ENCODE assay signal across 21 mouse cellular contexts in the genomic region with DNA sequence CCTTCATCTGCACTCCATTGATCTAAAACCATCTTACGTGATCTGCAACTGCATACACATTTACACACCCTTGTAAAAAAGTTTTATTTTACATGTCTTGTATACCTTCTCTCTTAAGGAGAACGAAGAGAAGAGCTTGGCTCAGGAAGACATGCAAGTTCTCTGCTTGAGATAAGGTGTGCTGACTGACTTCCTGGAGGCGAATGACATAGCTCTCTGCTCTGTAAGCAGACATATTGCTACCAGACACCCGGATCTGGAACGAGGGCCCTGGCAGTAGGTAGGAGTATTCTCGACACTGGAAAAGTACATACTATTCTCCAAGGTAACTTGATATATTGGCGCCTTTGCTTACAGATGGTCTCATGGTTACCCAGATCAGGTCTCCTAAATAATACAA. TPM values are rescaled to one million over a fixed set of nuclear protein-coding genes. Genes with fewer than 3 reads are reported as not detected.
A peak's percentile ranks its signal among the peaks of the same experiment; 100 is the strongest.
DNase-seq lines count a peak whose midpoint lies in the region; ATAC-seq and TF ChIP-seq lines count a peak whose summit lies in the region.
"Had no signal": no experiment of that assay in that cellular context is flagged by ENCODE, and none has a peak within 500 bp of the region (broad histone marks: within the 10 kb centered on the region; RNA-seq: fewer than 3 reads in every experiment).

No protein-coding gene starts in this region.

- peaks cover 2% of the 10 kb centered on the region; the same call in 1 of the 2 replicates for H3K79me2 ChIP-seq in MEL (ENCODE audit: control insufficient read depth, insufficient read depth, low read length, poor library complexity)

- H3K27me3 ChIP-seq in heart, embryonic 10.5 days (ENCODE audit: insufficient read depth, poor library complexity, severe bottlenecking): no peaks in the 10 kb centered on the region
- H3K27me3 ChIP-seq in MEL (ENCODE audit: control insufficient read depth in 1 of 2, insufficient read depth in 2 of 2, low read length in 2 of 2): no peaks in the 10 kb centered on the region
- H3K27me3 ChIP-seq: forebrain, embryonic 13.5 days; hindbrain, embryonic 12.5 days; hindbrain, embryonic 15.5 days had no signal

- no peak overlapping the region for H3K27ac ChIP-seq in heart, embryonic 10.5 days
- peak overlapping the region; percentile 24; the same call in 1 of the 2 replicates for H3K27ac ChIP-seq in MEL (ENCODE audit: control insufficient read depth, low read depth, low read length)
- H3K27ac ChIP-seq: forebrain, embryonic 10.5 days; forebrain, embryonic 13.5 days; heart, adult 2 months; hindbrain, embryonic 12.5 days; hindbrain, embryonic 15.5 days had no signal

- no peak for TF ChIP-seq RAD21 in MEL (IDR thresholded peaks at IDR 0.05; ENCODE audit: low read depth, low read length)

- ATAC-seq in common myeloid progenitor, adult 5-6 weeks (replicated peaks; ENCODE audit: low read depth, poor library complexity, severe bottlenecking): peak; percentile 55
- no peak for ATAC-seq in granulocyte monocyte progenitor cell, adult 5-6 weeks (replicated peaks; ENCODE audit: poor library complexity, severe bottlenecking)
- ATAC-seq: activated CD4-positive, CD25-positive, alpha-beta regulatory T cell, adult 4 months; CD4-positive, CD25-positive, alpha-beta regulatory T cell, adult 4 months; forebrain, embryonic 13.5 days; forebrain, embryonic 16.5 days had no signal

- peak; percentile 29 for DNase-seq in heart, adult 11 months
- no peak for DNase-seq in heart, embryonic 10.5 days (ENCODE audit: low spot score)
- DNase-seq in MEL (ENCODE audit: low read depth, low spot score): peak; percentile 63
- DNase-seq in skeletal muscle tissue, adult 2 months (ENCODE audit: low read depth, low spot score): peak; percentile 72
- DNase-seq: adrenal gland, adult 8-10 months; adrenal gland, postnatal 25 days; cerebellum, adult 11-12 months; cerebellum, adult 8-10 months; cerebellum, postnatal 10 days; cerebellum, postnatal 36 days; gastrocnemius, postnatal 10 days; heart, adult 2 months had no signal

- H3K36me3 ChIP-seq in heart, embryonic 10.5 days: no peaks in the 10 kb centered on the region
- H3K36me3 ChIP-seq in MEL (ENCODE audit: control insufficient read depth in 1 of 2, insufficient read depth in 2 of 2, low read length in 2 of 2): peaks cover 0 to 19% of the 10 kb centered on the region in 2 experiments; a peak in 3 of 4 replicates
- H3K36me3 ChIP-seq: forebrain, embryonic 10.5 days; hindbrain, embryonic 12.5 days; hindbrain, embryonic 15.5 days had no signal

- TF ChIP-seq POLR2A in MEL (IDR thresholded peaks at IDR 0.05; ENCODE audit: control insufficient read depth in 1 of 2, insufficient read depth in 1 of 2, low read depth in 1 of 2, low read length in 2 of 2, poor library complexity in 1 of 2): no peak

- no peak overlapping the region; the same call in 1 of the 2 replicates for H3K9ac ChIP-seq in MEL (ENCODE audit: control insufficient read depth, low read depth, low read length, poor library complexity, severe bottlenecking)
- H3K9ac ChIP-seq: forebrain, embryonic 13.5 days; hindbrain, embryonic 12.5 days; hindbrain, embryonic 15.5 days had no signal

- 0 out of 2 replicates have a peak, but pooled peaks cover 11% of the 10 kb centered on the region for H3K4me1 ChIP-seq in heart, embryonic 10.5 days
- peaks cover 14 to 17% of the 10 kb centered on the region in 2 experiments for H3K4me1 ChIP-seq in MEL (ENCODE audit: control insufficient read depth in 1 of 2, insufficient read depth in 2 of 2, low read length in 2 of 2)
- H3K4me1 ChIP-seq: forebrain, embryonic 10.5 days; forebrain, embryonic 13.5 days; hindbrain, embryonic 12.5 days; hindbrain, embryonic 15.5 days had no signal

- no peak overlapping the region for H3K4me3 ChIP-seq in heart, embryonic 10.5 days
- no peak overlapping the region for H3K4me3 ChIP-seq in MEL (ENCODE audit: control insufficient read depth in 1 of 2, insufficient read depth in 1 of 2, low read depth in 2 of 2, low read length in 2 of 2)
- H3K4me3 ChIP-seq: forebrain, embryonic 10.5 days; forebrain, embryonic 13.5 days; heart, adult 2 months; hindbrain, embryonic 12.5 days; hindbrain, embryonic 15.5 days had no signal

- TF ChIP-seq EP300 in MEL (IDR thresholded peaks at IDR 0.05; ENCODE audit: low read depth in 1 of 2, low read length in 2 of 2): no peak

- no peaks in the 10 kb centered on the region for H3K9me3 ChIP-seq in heart, embryonic 10.5 days
- no peaks in the 10 kb centered on the region for H3K9me3 ChIP-seq in MEL (replicated peaks; ENCODE audit: insufficient read depth, low read length)
- H3K9me3 ChIP-seq: forebrain, embryonic 10.5 days; forebrain, embryonic 13.5 days; hindbrain, embryonic 12.5 days; hindbrain, embryonic 15.5 days had no signal

- 81% methylated on average over 7 of the region's 7 CpGs for WGBS in heart, embryonic 10.5 days

- TF ChIP-seq CTCF in MEL (IDR thresholded peaks at IDR 0.05 in 2 of 3, conservative IDR thresholded peaks at IDR 0.05 in 1 of 3; ENCODE audit: control insufficient read depth in 1 of 3, insufficient read depth in 1 of 3, low read depth in 2 of 3, low read length in 3 of 3, poor library complexity in 1 of 3, severe bottlenecking in 1 of 3): no peak

TF ChIP-seq in MEL, 35 proteins besides CTCF, POLR2A, EP300 and RAD21:
- TF ChIP-seq CHD1 (IDR thresholded peaks at IDR 0.05; ENCODE audit: low read depth, low read length): no peak
- TF ChIP-seq ELF1 (IDR thresholded peaks at IDR 0.05; ENCODE audit: low read depth, low read length): peak; percentile 36; the same call in 1 of the 2 replicates
- peak; percentile 61 for TF ChIP-seq GATA1 (IDR thresholded peaks at IDR 0.05; ENCODE audit: low read depth, low read length)
- 0 out of 2 replicates have a peak, but pooled peaks have one; percentile 17 for TF ChIP-seq TCF12 (IDR thresholded peaks at IDR 0.05; ENCODE audit: low read depth, low read length)

RNA-seq across cellular contexts. Expression of gene Adcy9, which starts 22.7 kb away (rescaled TPM):
- polyA plus RNA-seq in heart, embryonic 10.5 days (2016; fragmentation: Nextera tagmentation; extraction: Ambion mirVana): 0.30 and 0.55 TPM in 2 replicates
- 3.0 and 4.3 TPM in 2 replicates for total RNA-seq in MEL (2012; rRNA removed)
- 1 to 10 TPM in 1 of 2 experiments, not detected in 1; 3.0 TPM for polyA plus RNA-seq in MEL (2012; ENCODE audit: insufficient read depth in 1 of 2, insufficient read length in 2 of 2, low read depth in 1 of 2, low replicate concordance in 2 of 2, missing spikeins in 1 of 2)
- total RNA-seq in common myeloid progenitor, adult 5-6 weeks (2017): 7.0 and 11.6 TPM in 2 replicates
- 1.5 and 2.9 TPM in 2 replicates for total RNA-seq in granulocyte monocyte progenitor cell, adult 5-6 weeks (2014; fragmentation: Nextera tagmentation)
- 2.5 and 4.7 TPM in 2 replicates for total RNA-seq in granulocyte monocyte progenitor cell, adult 5-6 weeks (2017)
